In genomic region chr13:53788809-53789208, GRCm38 (mm10) we compare ENCODE assay signal across 30 mouse cellular contexts.
A peak's percentile ranks its signal among the peaks of the same experiment; 100 is the strongest.
DNase-seq lines count a peak whose midpoint lies in the region; ATAC-seq and TF ChIP-seq lines count a peak whose summit lies in the region.
"Had no signal": no experiment of that assay in that cellular context is flagged by ENCODE, and none has a peak within 500 bp of the region (broad histone marks: within the 10 kb centered on the region; RNA-seq: fewer than 3 reads in every experiment).

No protein-coding gene starts in this region.

- 60% methylated on average over 2 of the region's 2 CpGs for WGBS in heart, adult 2 months
- WGBS in heart, embryonic 12.5 days: 64% methylated on average over 2 of the region's 2 CpGs

- H3K79me2 ChIP-seq in heart, adult 2 months (replicated peaks; ENCODE audit: control insufficient read depth, insufficient read depth, low read length): no peaks in the 10 kb centered on the region

- TF ChIP-seq EP300 in heart, adult 2 months (IDR thresholded peaks at IDR 0.05; ENCODE audit: insufficient read depth, low read depth, low read length): no peak

- intact Hi-C loops in heart, adult 2 months (cut with DNase I): no loop called here
- intact Hi-C loops in left cerebral cortex, postnatal 4 days (cut with DNase I): no loop called here

- DNase-seq in adrenal gland, postnatal 10 days: peak; percentile 7
- DNase-seq in adrenal gland, adult 8-10 months: no peak
- peak in 1 of 2 experiments; percentile 12 for DNase-seq in heart, adult 2 months
- DNase-seq in lung, postnatal 10 days: peak; percentile 4
- no peak for DNase-seq in lung, postnatal 4 days
- no peak for DNase-seq in left cerebral cortex, postnatal 4 days
- no peak for DNase-seq in right cerebral cortex, postnatal 25 days
- DNase-seq: adrenal gland, adult 2 months; cerebellum, adult 8-10 months; cerebellum, postnatal 25 days; forebrain, postnatal 0 days; kidney, adult 11 months; kidney, postnatal 14 days; layer of hippocampus, adult 9-11 months; thymus, adult 18-20 months; thymus, postnatal 36 days had no signal

- peaks cover 4% of the 10 kb centered on the region; the same call in 1 of the 2 replicates for H3K9me3 ChIP-seq in heart, embryonic 12.5 days (replicated peaks)
- H3K9me3 ChIP-seq: embryonic facial prominence, embryonic 10.5 days; forebrain, embryonic 12.5 days; hindbrain, embryonic 10.5 days; hindbrain, embryonic 15.5 days; liver, embryonic 15.5 days; lung, embryonic 15.5 days had no signal

- H3K9ac ChIP-seq in heart, adult 2 months (ENCODE audit: low read depth, low read length): no peak overlapping the region
- H3K9ac ChIP-seq in heart, embryonic 12.5 days: no peak overlapping the region
- H3K9ac ChIP-seq: embryonic facial prominence, embryonic 15.5 days; forebrain, embryonic 12.5 days; forebrain, postnatal 0 days; hindbrain, embryonic 15.5 days; limb, embryonic 12.5 days; liver, embryonic 15.5 days; lung, embryonic 15.5 days had no signal

- no peak for TF ChIP-seq POLR2A in heart, adult 2 months (IDR thresholded peaks at IDR 0.05; ENCODE audit: insufficient read depth, low read depth, low read length)

- no peaks in the 10 kb centered on the region for H3K4me1 ChIP-seq in heart, adult 2 months (ENCODE audit: control insufficient read depth, insufficient read depth, low read length)
- H3K4me1 ChIP-seq in heart, embryonic 12.5 days (replicated peaks): no peaks in the 10 kb centered on the region
- H3K4me1 ChIP-seq: embryonic facial prominence, embryonic 10.5 days; embryonic facial prominence, embryonic 15.5 days; forebrain, embryonic 12.5 days; hindbrain, embryonic 10.5 days; hindbrain, embryonic 15.5 days; limb, embryonic 12.5 days; liver, embryonic 15.5 days; lung, embryonic 15.5 days had no signal

- peak overlapping the region; percentile 68 for H3K27ac ChIP-seq in heart, adult 2 months
- H3K27ac ChIP-seq in heart, embryonic 12.5 days (ENCODE audit: poor library complexity, severe bottlenecking): no peak overlapping the region
- H3K27ac ChIP-seq: embryonic facial prominence, embryonic 10.5 days; embryonic facial prominence, embryonic 15.5 days; forebrain, embryonic 12.5 days; hindbrain, embryonic 10.5 days; hindbrain, embryonic 15.5 days; limb, embryonic 12.5 days; liver, embryonic 15.5 days; lung, embryonic 15.5 days; stomach, postnatal 0 days had no signal

- H3K27me3 ChIP-seq in heart, adult 2 months (ENCODE audit: control insufficient read depth, insufficient read depth, low read length): no peaks in the 10 kb centered on the region
- no peaks in the 10 kb centered on the region for H3K27me3 ChIP-seq in heart, embryonic 12.5 days (replicated peaks)
- H3K27me3 ChIP-seq: embryonic facial prominence, embryonic 15.5 days; forebrain, embryonic 12.5 days; hindbrain, embryonic 15.5 days; liver, embryonic 15.5 days; lung, embryonic 15.5 days had no signal

- TF ChIP-seq CTCF in heart, adult 2 months (IDR thresholded peaks at IDR 0.05): no peak

- no peak for ATAC-seq in heart, embryonic 12.5 days (ENCODE audit: insufficient number of reproducible peaks, low FRiP score)
- ATAC-seq: activated CD4-positive, CD25-positive, alpha-beta regulatory T cell, adult 4 months; forebrain, postnatal 0 days; inflammation-experienced regulatory T-cells, adult 6 months; midbrain, embryonic 16.5 days had no signal

- no peak overlapping the region for H3K4me3 ChIP-seq in heart, adult 2 months
- no peak overlapping the region for H3K4me3 ChIP-seq in heart, embryonic 12.5 days
- H3K4me3 ChIP-seq: embryonic facial prominence, embryonic 10.5 days; embryonic facial prominence, embryonic 15.5 days; forebrain, embryonic 12.5 days; hindbrain, embryonic 10.5 days; hindbrain, embryonic 15.5 days; limb, embryonic 12.5 days; liver, embryonic 15.5 days; lung, embryonic 15.5 days had no signal

- no peaks in the 10 kb centered on the region for H3K36me3 ChIP-seq in heart, adult 2 months (ENCODE audit: control insufficient read depth, insufficient read depth, low read length)
- H3K36me3 ChIP-seq in heart, embryonic 12.5 days: no peaks in the 10 kb centered on the region
- H3K36me3 ChIP-seq: embryonic facial prominence, embryonic 10.5 days; embryonic facial prominence, embryonic 15.5 days; forebrain, embryonic 12.5 days; hindbrain, embryonic 10.5 days; hindbrain, embryonic 15.5 days; limb, embryonic 12.5 days; liver, embryonic 15.5 days; lung, embryonic 15.5 days had no signal

- no peak overlapping the region for H3K4me2 ChIP-seq in heart, embryonic 12.5 days
- H3K4me2 ChIP-seq: embryonic facial prominence, embryonic 15.5 days; forebrain, embryonic 12.5 days; hindbrain, embryonic 15.5 days; limb, embryonic 12.5 days; liver, embryonic 15.5 days; lung, embryonic 15.5 days; midbrain, embryonic 11.5 days had no signal

Comparison
In these comparisons a context has a peak if more than half of its experiments do, and no peak if none do; other contexts are left out.
1. DNase-seq: peak in adrenal gland, postnatal 10 days (single experiment) and lung, postnatal 10 days (single experiment); none in adrenal gland, adult 8-10 months (single experiment), lung, postnatal 4 days (0 of 2), left cerebral cortex, postnatal 4 days (single experiment) and right cerebral cortex, postnatal 25 days (single experiment).